ENCODE assay signal across 11 mouse cellular contexts in genomic region chr1:86471504-86471961, GRCm38 (mm10). TPM values are rescaled to one million over a fixed set of nuclear protein-coding genes. Genes with fewer than 3 reads are reported as not detected.
DNase-seq lines count a peak whose midpoint lies in the region; ATAC-seq lines count a peak whose summit lies in the region.
"Not testable (repeated sequence)": the region's sequence is repeated elsewhere in the genome, so short reads cannot be mapped to it uniquely, and the experiment has no call there.
"Had no signal": no experiment of that assay in that cellular context is flagged by ENCODE, and none has a peak within 500 bp of the region (broad histone marks: within the 10 kb centered on the region; RNA-seq: fewer than 3 reads in every experiment).

No protein-coding gene starts in this region.

- not testable (repeated sequence) for H3K27me3 ChIP-seq in intestine, embryonic 16.5 days (replicated peaks; ENCODE audit: control insufficient read depth, insufficient read depth, low read length); limb, embryonic 15.5 days; megakaryocyte, embryonic 14.5 days (replicated peaks); stomach, embryonic 16.5 days (ENCODE audit: control insufficient read depth, insufficient read depth, low read length)

- H3K4me1 ChIP-seq in intestine, embryonic 16.5 days (ENCODE audit: control insufficient read depth, insufficient read depth, low read length) = peaks cover 26% of the 10 kb centered on the region
- peaks cover 24% of the 10 kb centered on the region for H3K4me1 ChIP-seq in limb, embryonic 15.5 days
- peaks cover 56% of the 10 kb centered on the region for H3K4me1 ChIP-seq in megakaryocyte, embryonic 14.5 days
- H3K4me1 ChIP-seq in stomach, embryonic 16.5 days (ENCODE audit: control insufficient read depth, insufficient read depth, low read length) = peaks cover 32% of the 10 kb centered on the region

- not testable (repeated sequence) for H3K36me3 ChIP-seq in intestine, embryonic 16.5 days (ENCODE audit: control insufficient read depth, insufficient read depth, low read length); limb, embryonic 15.5 days; megakaryocyte, embryonic 14.5 days (replicated peaks; ENCODE audit: low read length); stomach, embryonic 16.5 days (ENCODE audit: control insufficient read depth, insufficient read depth, low read length)

- 64% methylated on average over 11 of the region's 11 CpGs for WGBS in intestine, embryonic 16.5 days
- 70% methylated on average over 11 of the region's 11 CpGs for WGBS in limb, embryonic 15.5 days
- 68% methylated on average over 11 of the region's 11 CpGs for WGBS in stomach, embryonic 16.5 days

- 0 out of 2 replicates have a peak overlapping the region, but pooled peaks have one; percentile 64 for H3K9ac ChIP-seq in intestine, embryonic 16.5 days (ENCODE audit: low read depth, low read length)
- not testable (repeated sequence) for H3K9ac ChIP-seq in limb, embryonic 15.5 days
- H3K9ac ChIP-seq in stomach, embryonic 16.5 days (ENCODE audit: low read length) = peak overlapping the region; percentile 69; the same call in 1 of the 2 replicates

- not testable (repeated sequence) for H3K4me3 ChIP-seq in intestine, embryonic 16.5 days (ENCODE audit: low read length); limb, embryonic 15.5 days; stomach, embryonic 16.5 days (replicated peaks; ENCODE audit: low read length)
- H3K4me3 ChIP-seq in megakaryocyte, embryonic 14.5 days (replicated peaks) = peak overlapping the region; percentile 87

- ATAC-seq in intestine, embryonic 16.5 days; limb, embryonic 15.5 days (ENCODE audit: insufficient number of reproducible peaks, low FRiP score, low TSS enrichment, low read depth); stomach, embryonic 16.5 days (ENCODE audit: insufficient read depth, low FRiP score): not testable (repeated sequence)

- peak overlapping the region; percentile 53 for H3K4me2 ChIP-seq in intestine, embryonic 16.5 days (ENCODE audit: low read depth, low read length)
- H3K4me2 ChIP-seq in limb, embryonic 15.5 days = peak overlapping the region; percentile 49
- H3K4me2 ChIP-seq in stomach, embryonic 16.5 days (ENCODE audit: low read depth, low read length) = peak overlapping the region; percentile 51

- H3K9me3 ChIP-seq in intestine, embryonic 16.5 days (ENCODE audit: control insufficient read depth, low read length); limb, embryonic 15.5 days; megakaryocyte, embryonic 14.5 days; stomach, embryonic 16.5 days (replicated peaks; ENCODE audit: control insufficient read depth, low read length): not testable (repeated sequence)

- DNase-seq in 416B (ENCODE audit: low read depth) = peak; percentile 94
- peak; percentile 62 for DNase-seq in adrenal gland, postnatal 10 days
- DNase-seq in embryo, embryonic 10.5 days (ENCODE audit: low spot score) = peak; percentile 65
- peak; percentile 44 for DNase-seq in heart, adult 8-10 months (ENCODE audit: low spot score)

- peak overlapping the region; percentile 96 for H3K27ac ChIP-seq in intestine, embryonic 16.5 days (ENCODE audit: low read length)
- peak overlapping the region; percentile 96 for H3K27ac ChIP-seq in limb, embryonic 15.5 days
- H3K27ac ChIP-seq in stomach, embryonic 16.5 days (ENCODE audit: low read length) = peak overlapping the region; percentile 98

RNA-seq across cellular contexts. Expression of gene Tex44, which starts 45.4 kb away (rescaled TPM):
- not detected for total RNA-seq in adrenal gland, postnatal 10 days (2021)
- not detected for total RNA-seq in heart, adult 8-10 months (2022)
- polyA plus RNA-seq in intestine, embryonic 16.5 days (2015; fragmentation: Nextera tagmentation; extraction: Ambion mirVana) = not detected in 2 replicates
- not detected in 2 replicates for polyA plus RNA-seq in limb, embryonic 15.5 days (2015; fragmentation: Nextera tagmentation; extraction: Ambion mirVana)
- polyA plus RNA-seq in megakaryocyte, embryonic 14.5 days (2012; ENCODE audit: insufficient read depth, low replicate concordance) = not detected in 2 replicates
- not detected in 2 replicates for polyA plus RNA-seq in stomach, embryonic 16.5 days (2015; fragmentation: Nextera tagmentation; extraction: Ambion mirVana)
- total RNA-seq: heart, postnatal 25 days; left cerebral cortex, postnatal 14 days had no signal
- polyA plus RNA-seq: urinary bladder, adult 2 months had no signal

RNA-seq across cellular contexts. Expression of gene Nmur1, which starts 45.5 kb away (rescaled TPM):
- total RNA-seq in adrenal gland, postnatal 10 days (2021) = not detected
- not detected for total RNA-seq in heart, adult 8-10 months (2022)
- polyA plus RNA-seq in intestine, embryonic 16.5 days (2015; fragmentation: Nextera tagmentation; extraction: Ambion mirVana) = 0.46 and 0.88 TPM in 2 replicates
- polyA plus RNA-seq in limb, embryonic 15.5 days (2015; fragmentation: Nextera tagmentation; extraction: Ambion mirVana) = not detected in 2 replicates
- polyA plus RNA-seq in megakaryocyte, embryonic 14.5 days (2012; ENCODE audit: insufficient read depth, low replicate concordance) = 2.4 TPM in 1 of 2 replicates, not detected in the other
- polyA plus RNA-seq in stomach, embryonic 16.5 days (2015; fragmentation: Nextera tagmentation; extraction: Ambion mirVana) = not detected in 2 replicates
- total RNA-seq: heart, postnatal 25 days had no signal

RNA-seq across cellular contexts. Expression of gene Ptma, which starts 55.0 kb away (rescaled TPM):
- 100 to 1,000 TPM; 804 to 831 TPM for total RNA-seq in adrenal gland, postnatal 10 days (2021)
- total RNA-seq in heart, adult 8-10 months (2022) = 100 to 1,000 TPM; 183 to 230 (median 211) TPM
- polyA plus RNA-seq in intestine, embryonic 16.5 days (2015; fragmentation: Nextera tagmentation; extraction: Ambion mirVana) = 1,684 and 1,813 TPM in 2 replicates
- polyA plus RNA-seq in limb, embryonic 15.5 days (2015; fragmentation: Nextera tagmentation; extraction: Ambion mirVana) = 1,783 and 2,088 TPM in 2 replicates
- polyA plus RNA-seq in megakaryocyte, embryonic 14.5 days (2012; ENCODE audit: insufficient read depth, low replicate concordance) = 6,261 and 14,151 TPM in 2 replicates
- 1,914 and 2,170 TPM in 2 replicates for polyA plus RNA-seq in stomach, embryonic 16.5 days (2015; fragmentation: Nextera tagmentation; extraction: Ambion mirVana)

Comparison
In these comparisons a context has a peak if more than half of its experiments do, and no peak if none do; other contexts are left out.
1. DNase-seq: peak in every context shown above with its lines; median percentile 94 in 416B; 65 in embryo, embryonic 10.5 days; 62 in adrenal gland, postnatal 10 days; 44 in heart, adult 8-10 months.